Mouse (Mus musculus) liver, embryonic 15.5 days (tissue): ENCODE measurements around the gene Rpl38. TPM values are rescaled to one million over a fixed set of nuclear protein-coding genes. Genes with fewer than 3 reads are reported as not detected.
"Not testable (repeated sequence)": the region's sequence is repeated elsewhere in the genome, so short reads cannot be mapped to it uniquely, and the experiment has no call there.

Source experiments
- ATAC-seq: fragments of 200-750 bp; cut with Nextera tagmentation; 2 replicates; pipeline ENCODE4 v1.8.0; 2017; ENCODE audit warnings: moderate number of reproducible peaks, mild to moderate bottlenecking, moderate library complexity; ENCODE audit not compliant: insufficient read depth
- H3K27ac ChIP-seq: fragments of 300-500 bp; sonication (generic); replicated peaks from 2 replicates; pipeline ENCODE4 v1.5.1; 2015; ENCODE audit warnings: mild to moderate bottlenecking, inconsistent platforms
- H3K27me3 ChIP-seq: fragments of 300-500 bp; sonication (generic); 2 replicates; pipeline ENCODE4 v1.6.1; 2015; ENCODE audit warnings: mild to moderate bottlenecking, inconsistent platforms
- H3K36me3 ChIP-seq: fragments of 300-500 bp; sonication (generic); replicated peaks from 2 replicates; pipeline ENCODE4 v1.6.1; 2015; ENCODE audit warnings: moderate library complexity, mild to moderate bottlenecking, inconsistent platforms
- H3K4me1 ChIP-seq: fragments of 300-500 bp; sonication (generic); replicated peaks from 2 replicates; pipeline ENCODE4 v1.6.1; 2015; ENCODE audit warnings: inconsistent platforms
- H3K4me2 ChIP-seq: fragments of 300-500 bp; sonication (generic); 2 replicates; pipeline ENCODE4 v1.6.1; 2015; ENCODE audit warnings: moderate library complexity, mild to moderate bottlenecking, inconsistent platforms
- H3K4me3 ChIP-seq: fragments of 300-500 bp; sonication (generic); replicated peaks from 2 replicates; pipeline ENCODE4 v1.5.1; 2015; ENCODE audit warnings: mild to moderate bottlenecking, inconsistent platforms
- H3K9ac ChIP-seq: fragments of 300-500 bp; sonication (generic); 2 replicates; pipeline ENCODE4 v1.6.1; 2015; ENCODE audit warnings: moderate library complexity, mild to moderate bottlenecking, inconsistent platforms
- H3K9me3 ChIP-seq: fragments of 300-500 bp; sonication (generic); replicated peaks from 2 replicates; pipeline ENCODE4 v1.6.1; 2016; ENCODE audit warnings: inconsistent platforms
- WGBS: fragments of 180-500 bp; shearing (Covaris S2); methylation state at CpG from one replicate; pipeline ENCODE4 v1.1.7; 2015; ENCODE audit warnings: mixed read lengths; ENCODE audit not compliant: insufficient replicate concordance; 5-methylcytosine and 5-hydroxymethylcytosine counted together
- polyA plus RNA-seq: library from polyadenylated mRNA; unstranded; fragments of >200 nt; fragmentation: Nextera tagmentation; extraction: Ambion mirVana; gene quantifications from 2 replicates; pipeline ENCODE4 v1.2.1, GENCODE M21; 2015

Rpl38 gene
- polyA plus RNA-seq, 1 experiment from 2014 or later: 662 TPM

DNA sequence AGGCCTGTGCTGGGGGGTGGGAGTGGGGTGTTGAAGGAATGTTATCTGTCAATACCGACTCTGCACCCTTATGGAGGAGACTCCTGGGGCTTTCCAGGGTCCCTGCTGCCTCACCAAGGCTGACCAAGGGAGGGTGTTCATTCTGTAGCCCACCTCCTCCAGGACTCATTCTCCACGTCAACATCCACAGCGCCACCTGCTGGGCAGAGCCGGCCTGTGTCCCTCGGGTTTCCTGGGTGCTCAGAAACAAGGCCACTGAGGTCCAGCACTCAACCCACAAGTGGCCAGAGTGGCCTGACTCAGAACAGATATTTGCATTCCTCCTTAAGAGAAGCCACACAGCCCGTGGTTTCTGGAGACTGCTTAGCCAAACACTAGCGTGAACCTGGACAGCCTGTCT is 10.6 kb upstream of the Rpl38 start:
- no peaks in the 10 kb centered on the region for H3K9me3 ChIP-seq
- no peak overlapping the region for H3K4me2 ChIP-seq
- no peak overlapping the region for H3K27ac ChIP-seq
- 0 out of 2 replicates have a peak, but pooled peaks cover 11% of the 10 kb centered on the region for H3K4me1 ChIP-seq
- peaks cover 9% of the 10 kb centered on the region; the same call in 1 of the 2 replicates for H3K27me3 ChIP-seq
- H3K36me3 ChIP-seq: no peaks in the 10 kb centered on the region
- ATAC-seq: no peak
- 19% methylated on average over 7 of the region's 7 CpGs for WGBS
- no peak overlapping the region for H3K9ac ChIP-seq
- H3K4me3 ChIP-seq: no peak overlapping the region

DNA sequence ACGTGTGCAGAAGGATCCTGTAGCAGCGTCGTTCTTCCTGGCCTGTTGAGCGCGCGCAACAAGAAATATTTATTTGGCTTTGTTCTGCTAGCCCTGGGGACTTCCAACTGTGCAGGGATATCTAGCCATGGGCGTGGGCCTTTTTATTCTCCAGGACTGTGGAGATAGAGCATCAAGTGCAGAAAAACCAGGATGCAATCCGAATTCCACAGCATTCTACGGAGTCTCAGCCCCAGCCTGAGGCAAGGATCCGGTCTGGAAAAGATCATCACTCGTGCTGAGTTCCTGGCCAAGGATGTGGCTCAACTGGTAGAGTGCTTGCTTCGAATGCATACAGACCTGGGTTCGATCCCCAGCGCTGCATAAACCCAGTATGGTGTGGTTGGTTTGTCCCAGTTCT is 6.2 kb upstream of the Rpl38 start:
- H3K4me2 ChIP-seq: no peak overlapping the region
- no peaks in the 10 kb centered on the region for H3K36me3 ChIP-seq
- 0 out of 2 replicates have a peak, but pooled peaks cover 4% of the 10 kb centered on the region for H3K4me1 ChIP-seq
- no peak overlapping the region for H3K9ac ChIP-seq
- 0 out of 2 replicates have a peak, but pooled peaks cover 11% of the 10 kb centered on the region for H3K27me3 ChIP-seq
- H3K9me3 ChIP-seq: no peaks in the 10 kb centered on the region
- no peak overlapping the region for H3K4me3 ChIP-seq
- ATAC-seq: no peak
- H3K27ac ChIP-seq: no peak overlapping the region
- WGBS: 69% methylated on average over 14 of the region's 14 CpGs

DNA sequence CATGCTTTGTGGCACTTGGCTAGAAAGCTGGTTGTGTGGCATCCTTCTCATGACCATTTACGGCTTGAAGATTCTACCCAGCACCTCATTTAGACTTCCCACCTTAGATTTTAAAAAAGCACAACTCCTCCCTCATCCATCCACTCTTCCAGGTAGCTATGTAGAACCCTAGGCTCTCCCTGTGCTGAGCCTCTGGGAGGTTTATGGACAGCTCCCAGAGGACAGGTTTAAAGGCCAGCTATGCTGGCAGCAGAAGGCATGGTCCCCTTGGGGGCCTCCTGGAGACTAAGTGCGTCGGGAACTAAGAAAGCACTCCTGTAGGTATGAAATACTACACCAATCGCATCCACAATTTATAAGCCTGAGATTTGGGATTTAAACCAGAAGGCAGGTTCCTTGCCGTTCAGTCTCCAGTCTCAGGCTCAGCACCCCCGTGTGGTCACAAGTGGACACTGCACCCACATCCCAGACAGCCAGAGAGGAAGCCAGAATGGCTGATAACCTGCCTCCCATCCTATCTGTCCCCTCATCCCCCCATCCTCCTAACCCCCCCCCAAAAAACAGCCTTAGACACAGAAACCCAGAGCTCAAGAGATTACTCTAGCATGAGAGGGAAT is 5.5 kb upstream of the Rpl38 start:
- no peak for ATAC-seq
- WGBS: 27% methylated on average over 6 of the region's 6 CpGs
- Histone ChIP-seq H3K27ac (no peak overlapping the region), H3K4me2 (no peak overlapping the region), H3K9me3 (no peaks in the 10 kb centered on the region), H3K9ac (no peak overlapping the region), H3K27me3 (0 out of 2 replicates have a peak, but pooled peaks cover 11% of the 10 kb centered on the region), H3K36me3 (no peaks in the 10 kb centered on the region), H3K4me1 (peaks cover 3% of the 10 kb centered on the region), H3K4me3 (no peak overlapping the region)

DNA sequence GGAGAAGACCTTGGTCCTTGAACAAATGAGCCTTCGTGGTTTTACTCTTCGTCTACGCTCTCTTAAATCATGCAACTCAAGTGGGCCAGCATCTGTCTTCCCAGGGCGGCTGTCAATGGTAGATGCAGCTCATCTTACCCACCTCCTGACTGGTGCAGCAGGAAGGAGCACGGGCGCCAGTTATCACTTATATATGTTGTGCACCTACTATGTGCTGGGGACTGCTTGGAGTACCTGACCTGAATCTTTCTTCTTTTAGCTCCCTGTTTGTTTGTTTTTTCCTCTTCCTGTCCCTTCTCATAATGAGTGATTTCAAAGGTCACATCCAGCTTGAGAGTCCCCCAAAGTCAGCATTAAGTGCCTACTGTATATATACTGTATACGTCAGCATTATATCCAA is 4.2 kb upstream of the Rpl38 start:
- 57% methylated on average over 7 of the region's 7 CpGs for WGBS
- ATAC-seq: no peak
- no peak overlapping the region for H3K4me3 ChIP-seq
- H3K27me3 ChIP-seq: 0 out of 2 replicates have a peak, but pooled peaks cover 11% of the 10 kb centered on the region
- H3K9ac ChIP-seq: no peak overlapping the region
- H3K36me3 ChIP-seq: no peaks in the 10 kb centered on the region
- no peaks in the 10 kb centered on the region for H3K9me3 ChIP-seq
- peaks cover 8% of the 10 kb centered on the region for H3K4me1 ChIP-seq
- H3K27ac ChIP-seq: no peak overlapping the region
- H3K4me2 ChIP-seq: no peak overlapping the region

DNA sequence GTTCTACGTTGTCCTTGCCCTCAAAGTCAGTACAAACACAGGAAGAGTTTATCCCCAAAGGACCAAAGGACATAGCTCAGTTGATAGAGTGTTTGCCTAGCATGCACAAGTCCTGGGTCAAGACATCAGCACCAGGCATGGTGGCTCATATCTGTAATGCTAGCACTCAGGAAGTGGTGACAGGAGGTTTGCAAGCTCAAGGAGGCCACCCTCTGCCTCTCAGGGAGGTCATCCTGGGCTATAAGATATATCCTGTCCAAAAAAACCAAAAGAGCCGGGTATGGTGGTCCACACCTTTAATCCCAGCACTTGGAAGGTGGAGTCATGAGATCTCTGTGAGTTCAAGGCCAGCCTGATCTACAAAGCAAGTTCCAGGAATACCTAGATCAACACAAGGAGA is 2.9 kb upstream of the Rpl38 start:
- Histone ChIP-seq H3K9me3 (no peaks in the 10 kb centered on the region), H3K9ac (no peak overlapping the region), H3K36me3 (peaks cover 6% of the 10 kb centered on the region), H3K4me2 (no peak overlapping the region), H3K4me3 (no peak overlapping the region), H3K27ac (no peak overlapping the region), H3K27me3 (0 out of 2 replicates have a peak, but pooled peaks cover 11% of the 10 kb centered on the region), H3K4me1 (peaks cover 21% of the 10 kb centered on the region)
- no peak for ATAC-seq
- 19% methylated on average over 2 of the region's 2 CpGs for WGBS

DNA sequence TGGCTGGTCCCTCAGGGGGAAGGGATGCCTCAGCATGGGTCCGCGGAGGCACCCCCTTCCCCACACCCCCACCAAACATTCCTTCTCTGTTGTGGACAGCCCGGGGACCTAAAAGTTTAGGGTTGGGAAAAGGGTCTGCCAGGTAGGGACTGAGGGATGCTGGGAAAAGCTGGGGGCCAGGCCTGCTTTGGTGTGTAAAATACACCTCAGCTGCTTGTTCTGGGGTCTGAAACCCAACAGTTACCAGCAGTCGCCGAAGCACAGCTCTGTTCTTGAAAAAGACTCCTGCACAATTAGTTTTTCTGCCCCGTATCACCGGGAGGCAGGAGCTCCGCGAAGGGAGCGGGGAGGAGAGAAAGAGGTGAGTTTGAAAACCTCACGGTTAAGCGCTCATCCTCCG is 1.5 kb upstream of the Rpl38 start:
- Histone ChIP-seq H3K9ac (no peak overlapping the region), H3K27me3 (0 out of 2 replicates have a peak, but pooled peaks cover 11% of the 10 kb centered on the region), H3K4me2 (no peak overlapping the region), H3K9me3 (no peaks in the 10 kb centered on the region), H3K27ac (no peak overlapping the region), H3K36me3 (peaks cover 19% of the 10 kb centered on the region), H3K4me1 (peaks cover 32% of the 10 kb centered on the region), H3K4me3 (no peak overlapping the region)
- WGBS: 23% methylated on average over 13 of the region's 13 CpGs
- ATAC-seq: no peak

DNA sequence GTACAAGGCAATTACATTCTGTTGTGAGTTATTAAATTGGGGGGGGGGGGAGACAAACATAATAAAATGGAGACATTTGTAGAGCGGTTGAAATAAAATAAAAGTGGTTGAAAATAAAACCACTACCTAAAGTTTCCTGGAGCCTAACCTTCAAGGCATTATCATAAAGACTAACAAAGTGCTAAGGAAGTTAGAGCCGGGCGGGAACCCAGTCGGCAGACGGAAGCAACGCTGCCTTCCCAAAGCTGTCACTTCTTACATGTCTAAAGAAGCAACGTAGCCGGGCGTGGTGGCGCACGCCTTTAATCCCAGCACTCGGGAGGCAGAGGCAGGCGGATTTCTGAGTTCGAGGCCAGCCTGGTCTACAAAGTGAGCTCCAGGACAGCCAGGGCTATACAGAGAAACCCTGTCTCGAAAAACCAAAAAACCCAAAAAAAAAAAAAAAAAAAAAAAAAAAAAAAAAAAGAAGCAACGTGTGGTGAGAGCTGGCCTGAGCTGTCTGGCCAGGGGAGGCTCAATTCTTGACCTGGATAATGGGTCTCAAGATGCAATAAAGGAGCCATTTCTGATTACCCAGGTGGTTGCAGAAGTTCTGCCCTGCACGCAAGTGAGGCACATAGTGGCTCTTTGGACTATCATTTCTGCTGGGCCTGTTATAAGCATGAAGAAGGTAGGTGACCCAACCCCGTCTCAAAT is 940 bp upstream of the Rpl38 start:
- Histone ChIP-seq H3K36me3 (peaks cover 25% of the 10 kb centered on the region), H3K9me3 (no peaks in the 10 kb centered on the region), H3K4me1 (peaks cover 32% of the 10 kb centered on the region), H3K27me3 (0 out of 2 replicates have a peak, but pooled peaks cover 11% of the 10 kb centered on the region), H3K9ac (no peak overlapping the region), H3K27ac (no peak overlapping the region), H3K4me3 (no peak overlapping the region), H3K4me2 (peak overlapping the region; percentile 83; the same call in 1 of the 2 replicates)
- no peak for ATAC-seq
- 17% methylated on average over 17 of the region's 18 CpGs for WGBS

DNA sequence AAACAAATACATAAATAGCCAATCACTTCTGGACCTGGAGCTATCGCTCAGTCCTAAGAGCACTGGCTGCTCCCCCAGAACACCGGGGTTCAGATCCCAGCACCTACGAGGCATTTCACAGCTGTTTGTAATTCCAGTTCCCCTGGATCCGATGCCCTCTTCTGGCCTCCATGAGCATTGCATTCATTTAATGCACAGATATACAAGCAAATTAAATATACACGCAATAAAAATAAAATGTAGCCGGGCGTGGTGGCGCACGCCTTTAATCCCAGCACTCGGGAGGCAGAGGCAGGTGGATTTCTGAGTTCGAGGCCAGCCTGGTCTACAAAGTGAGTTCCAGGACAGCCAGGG is 415 bp upstream of the Rpl38 start:
- H3K9ac ChIP-seq, H3K9me3 ChIP-seq, ATAC-seq, H3K27ac ChIP-seq, H3K4me3 ChIP-seq: not testable (repeated sequence)
- WGBS: 13% methylated on average over 11 of the region's 11 CpGs
- H3K4me1 ChIP-seq: peaks cover 32% of the 10 kb centered on the region
- peaks cover 30% of the 10 kb centered on the region for H3K36me3 ChIP-seq
- H3K27me3 ChIP-seq: 0 out of 2 replicates have a peak, but pooled peaks cover 11% of the 10 kb centered on the region
- peak overlapping the region; percentile 83; the same call in 1 of the 2 replicates for H3K4me2 ChIP-seq

DNA sequence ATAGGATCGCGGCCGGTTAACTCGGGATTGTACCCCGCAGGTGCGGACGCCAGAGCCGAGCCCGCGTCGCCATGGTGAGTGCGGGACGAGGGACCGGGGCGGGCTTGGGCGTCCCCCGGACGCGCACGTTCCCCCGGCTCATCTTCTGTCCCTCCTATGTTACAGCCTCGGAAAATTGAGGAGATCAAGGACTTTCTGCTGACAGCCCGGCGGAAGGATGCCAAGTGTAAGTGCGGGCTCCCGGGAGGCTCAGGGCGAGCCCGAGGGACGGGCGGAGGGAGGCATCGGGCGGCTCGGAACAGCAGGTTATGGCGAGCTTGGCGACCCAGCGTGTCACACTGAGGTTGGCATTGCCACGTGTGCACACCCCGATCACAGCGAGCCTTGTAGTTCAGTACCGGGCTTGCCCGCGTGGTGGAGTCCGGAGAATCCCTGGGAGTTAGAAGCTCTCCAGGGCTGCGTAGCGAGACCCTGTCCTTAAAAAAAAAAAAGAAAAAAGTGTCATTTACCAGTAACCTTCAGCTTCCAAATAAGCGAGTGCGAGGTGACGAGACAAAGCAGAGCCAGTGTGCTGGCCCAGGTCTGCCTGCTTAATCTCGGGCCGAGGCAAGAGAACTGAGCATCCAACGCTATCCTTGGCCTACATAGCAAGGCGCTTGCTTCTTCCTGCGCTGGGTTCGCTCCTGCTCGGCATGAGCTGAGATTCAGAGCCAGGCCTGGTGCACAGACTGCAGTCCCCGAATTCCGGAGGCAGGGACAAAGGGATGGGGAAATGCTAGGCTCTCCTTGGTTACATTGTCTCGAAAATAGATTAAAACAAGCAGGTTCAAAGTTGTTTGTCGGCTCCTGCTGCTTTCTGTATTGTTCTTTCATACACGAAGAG is 658 bp downstream of the Rpl38 start:
- Histone ChIP-seq H3K36me3 (peaks cover 41% of the 10 kb centered on the region), H3K27ac (peak overlapping the region; percentile 80), H3K4me3 (peak overlapping the region; percentile 88), H3K27me3 (0 out of 2 replicates have a peak, but pooled peaks cover 10% of the 10 kb centered on the region), H3K4me1 (peaks cover 38% of the 10 kb centered on the region), H3K9ac (peak overlapping the region; percentile 77), H3K9me3 (no peaks in the 10 kb centered on the region), H3K4me2 (peak overlapping the region; percentile 83)
- peak; percentile 69 for ATAC-seq
- under 1% methylated on average over 60 of the region's 60 CpGs for WGBS

DNA sequence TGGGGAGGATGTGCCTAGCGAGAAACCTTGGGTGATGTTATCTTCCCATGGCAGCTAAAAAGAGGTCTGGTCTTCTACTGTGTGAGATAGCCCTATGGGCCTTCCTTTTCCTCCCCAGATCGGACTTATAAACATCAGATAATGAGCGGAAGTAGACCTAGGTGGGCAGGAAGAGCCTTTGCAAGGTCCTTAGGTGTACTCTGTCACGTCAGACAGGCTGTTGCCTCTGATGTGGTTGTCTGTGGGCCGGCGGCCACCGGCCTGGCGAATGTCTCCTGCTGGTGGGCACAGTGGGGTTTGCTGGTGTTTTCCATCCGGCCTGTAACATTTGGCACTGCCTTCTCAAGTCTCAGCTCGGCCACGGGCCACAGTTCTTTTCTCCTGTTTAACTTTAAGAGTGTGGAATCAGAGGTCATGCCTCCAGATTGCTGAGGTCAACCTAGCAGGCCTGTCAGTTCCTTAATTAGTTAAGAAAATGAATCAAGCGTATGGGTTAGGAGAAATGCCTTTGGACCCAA is 1.4 kb downstream of the Rpl38 start:
- ATAC-seq: no peak
- Histone ChIP-seq H3K9me3 (no peaks in the 10 kb centered on the region), H3K4me2 (peak overlapping the region; percentile 83), H3K4me1 (peaks cover 38% of the 10 kb centered on the region), H3K27ac (peak overlapping the region; percentile 80), H3K36me3 (peaks cover 41% of the 10 kb centered on the region), H3K4me3 (peak overlapping the region; percentile 88), H3K27me3 (0 out of 2 replicates have a peak, but pooled peaks cover 4% of the 10 kb centered on the region), H3K9ac (peak overlapping the region; percentile 77)
- WGBS: 6% methylated on average over 12 of the region's 12 CpGs
